ENCODE assay signal across 8 mouse cellular contexts in genomic region chr5:148959068-148959990, GRCm38 (mm10). TPM values are rescaled to one million over a fixed set of nuclear protein-coding genes. Genes with fewer than 3 reads are reported as not detected.
DNase-seq lines count a peak whose midpoint lies in the region; ATAC-seq and TF ChIP-seq lines count a peak whose summit lies in the region.

No protein-coding gene starts in this region.

- TF ChIP-seq CTCF in bone marrow, adult 2 months (IDR thresholded peaks at IDR 0.05; ENCODE audit: control insufficient read depth, insufficient read depth, low read length): no peak

- ATAC-seq in erythroid progenitor cell, adult 5-6 weeks (replicated peaks; ENCODE audit: low FRiP score, poor library complexity, severe bottlenecking): peak; percentile 51; the same call in 1 of the 2 replicates
- ATAC-seq in liver, embryonic 16.5 days (ENCODE audit: low read depth): peak; percentile 79
- peak; percentile 74; the same call in 1 of the 2 replicates for ATAC-seq in neural tube, embryonic 12.5 days (ENCODE audit: low FRiP score, low read depth)

- H3K36me3 ChIP-seq in liver, embryonic 16.5 days (ENCODE audit: control insufficient read depth, insufficient read depth): no peaks in the 10 kb centered on the region
- no peaks in the 10 kb centered on the region for H3K36me3 ChIP-seq in neural tube, embryonic 12.5 days

- peak overlapping the region; percentile 57 for H3K27ac ChIP-seq in bone marrow, adult 2 months (ENCODE audit: control insufficient read depth, insufficient read depth, low read depth, low read length, poor library complexity)
- H3K27ac ChIP-seq in liver, embryonic 16.5 days (ENCODE audit: low read length): peak overlapping the region; percentile 85
- H3K27ac ChIP-seq in neural tube, embryonic 12.5 days: no peak overlapping the region

- H3K4me1 ChIP-seq in bone marrow, adult 2 months (ENCODE audit: control insufficient read depth, insufficient read depth, low read length): peaks cover 3% of the 10 kb centered on the region; the same call in 1 of the 2 replicates
- H3K4me1 ChIP-seq in liver, embryonic 16.5 days (ENCODE audit: control insufficient read depth, low read depth, low read length): peaks cover 25% of the 10 kb centered on the region
- H3K4me1 ChIP-seq in neural tube, embryonic 12.5 days: peaks cover 15% of the 10 kb centered on the region

- peak overlapping the region; percentile 53 for H3K9ac ChIP-seq in liver, embryonic 16.5 days (ENCODE audit: low read depth, low read length)
- H3K9ac ChIP-seq in neural tube, embryonic 12.5 days: peak overlapping the region; percentile 53; the same call in 1 of the 2 replicates

- H3K27me3 ChIP-seq in liver, embryonic 16.5 days (ENCODE audit: control insufficient read depth, insufficient read depth, low read depth, low read length): no peaks in the 10 kb centered on the region
- H3K27me3 ChIP-seq in neural tube, embryonic 12.5 days (replicated peaks): no peaks in the 10 kb centered on the region

- peak; percentile 30; the same call in 1 of the 2 replicates for TF ChIP-seq POLR2A in bone marrow, adult 2 months (IDR thresholded peaks at IDR 0.05; ENCODE audit: borderline replicate concordance, control insufficient read depth, low read depth, low read length)

- no peaks in the 10 kb centered on the region for H3K9me3 ChIP-seq in liver, embryonic 16.5 days (replicated peaks; ENCODE audit: control insufficient read depth, low read length)
- H3K9me3 ChIP-seq in neural tube, embryonic 12.5 days: no peaks in the 10 kb centered on the region

- peak overlapping the region; percentile 78 for H3K4me2 ChIP-seq in liver, embryonic 16.5 days (ENCODE audit: low read depth, low read length)
- H3K4me2 ChIP-seq in neural tube, embryonic 12.5 days (replicated peaks): peak overlapping the region; percentile 88

- 3% methylated on average over 39 of the region's 39 CpGs for WGBS in bone marrow, adult 2 months
- WGBS in liver, embryonic 16.5 days (ENCODE audit: insufficient replicate concordance): 1% methylated on average over 39 of the region's 39 CpGs
- 2% methylated on average over 36 of the region's 39 CpGs for WGBS in neural tube, embryonic 12.5 days

- peak overlapping the region; percentile 44 for H3K4me3 ChIP-seq in bone marrow, adult 2 months (replicated peaks; ENCODE audit: control insufficient read depth, low read depth, low read length)
- H3K4me3 ChIP-seq in liver, embryonic 16.5 days (ENCODE audit: low read depth, low read length): peak overlapping the region; percentile 59
- peak overlapping the region; percentile 33 for H3K4me3 ChIP-seq in neural tube, embryonic 12.5 days

- peak; percentile 59 to 70 for DNase-seq in CD8-positive naive resting alpha-beta T cell, adult 2 months (ENCODE audit: low read depth in 2 of 2, low spot score in 2 of 2)
- peak; percentile 50 for DNase-seq in heart, postnatal 4 days
- peak; percentile 74 for DNase-seq in layer of hippocampus, adult 11-12 months (ENCODE audit: low spot score)
- DNase-seq in testis, postnatal 14 days (ENCODE audit: low spot score): peak; percentile 42

RNA-seq across cellular contexts. Expression of gene Katnal1, which starts 30.2 kb away (rescaled TPM):
- 10.1 and 11.1 TPM in 2 replicates for polyA plus RNA-seq in bone marrow, adult 2 months (2011; ENCODE audit: insufficient read depth, insufficient read length, low replicate concordance, missing spikeins)
- total RNA-seq in erythroid progenitor cell, adult 5-6 weeks (2015; ENCODE audit: low replicate concordance): 28.5 and 40.2 TPM in 2 replicates
- 47.7 and 54.4 TPM in 2 replicates for total RNA-seq in erythroid progenitor cell, adult 5-6 weeks (2017; ENCODE audit: low replicate concordance)
- 10 to 100 TPM in 1 of 2 experiments, 1 to 10 TPM in 1; 9.6 to 11.0 TPM for total RNA-seq in heart, postnatal 4 days (2021)
- 6.7 and 7.4 TPM in 2 replicates for polyA plus RNA-seq in liver, embryonic 16.5 days (2015; fragmentation: Nextera tagmentation; extraction: Ambion mirVana)
- 35.7 and 36.6 TPM in 2 replicates for polyA plus RNA-seq in neural tube, embryonic 12.5 days (2016; fragmentation: Nextera tagmentation; extraction: Ambion mirVana)

RNA-seq across cellular contexts. Expression of gene Gm42791, which starts 35.6 kb away (rescaled TPM):
- 8.4 TPM in 1 of 2 replicates, not detected in the other for polyA plus RNA-seq in bone marrow, adult 2 months (2011; ENCODE audit: insufficient read depth, insufficient read length, low replicate concordance, missing spikeins)
- not detected in 2 replicates for total RNA-seq in erythroid progenitor cell, adult 5-6 weeks (2015; ENCODE audit: low replicate concordance)
- not detected in 2 replicates for total RNA-seq in erythroid progenitor cell, adult 5-6 weeks (2017; ENCODE audit: low replicate concordance)
- 1 to 10 TPM; 2.6 to 2.9 TPM for total RNA-seq in heart, postnatal 4 days (2021)
- polyA plus RNA-seq in liver, embryonic 16.5 days (2015; fragmentation: Nextera tagmentation; extraction: Ambion mirVana): 0.53 and 1.1 TPM in 2 replicates
- 2.6 and 3.6 TPM in 2 replicates for polyA plus RNA-seq in neural tube, embryonic 12.5 days (2016; fragmentation: Nextera tagmentation; extraction: Ambion mirVana)
